ENCODE assay signal across 29 mouse cellular contexts in genomic region chr9:21794344-21794834, GRCm38 (mm10). TPM values are rescaled to one million over a fixed set of nuclear protein-coding genes. Genes with fewer than 3 reads are reported as not detected.
DNase-seq lines count a peak whose midpoint lies in the region; TF ChIP-seq lines count a peak whose summit lies in the region.
"Had no signal": no experiment of that assay in that cellular context is flagged by ENCODE, and none has a peak within 500 bp of the region (broad histone marks: within the 10 kb centered on the region; RNA-seq: fewer than 3 reads in every experiment).

No protein-coding gene starts in this region.

- peaks cover 7 to 11% of the 10 kb centered on the region in 2 experiments; a peak in 3 of 4 replicates for H3K4me1 ChIP-seq in ES-E14 (ENCODE audit: control insufficient read depth in 2 of 2, insufficient read depth in 2 of 2, low read length in 2 of 2, poor library complexity in 1 of 2)

- peak overlapping the region; percentile 54 to 55; a peak in 1 of 4 replicates for H3K4me3 ChIP-seq in ES-E14 (ENCODE audit: insufficient read depth in 1 of 2, low read depth in 1 of 2, low read length in 2 of 2, poor library complexity in 1 of 2, severe bottlenecking in 1 of 2)
- H3K4me3 ChIP-seq: embryonic facial prominence, embryonic 12.5 days; embryonic facial prominence, embryonic 15.5 days; heart, embryonic 12.5 days; heart, embryonic 15.5 days; hindbrain, embryonic 10.5 days; hindbrain, embryonic 13.5 days; intestine, embryonic 15.5 days had no signal

- H3K9ac ChIP-seq in ES-E14 (ENCODE audit: insufficient read depth, low read depth, low read length, poor library complexity, severe bottlenecking): no peak overlapping the region
- H3K9ac ChIP-seq: embryonic facial prominence, embryonic 12.5 days; embryonic facial prominence, embryonic 15.5 days; forebrain, postnatal 0 days; heart, embryonic 12.5 days; heart, embryonic 15.5 days; hindbrain, embryonic 13.5 days; intestine, embryonic 15.5 days had no signal

- no peak overlapping the region for H3K27ac ChIP-seq in ES-E14 (ENCODE audit: insufficient read depth, low read depth, low read length, poor library complexity, severe bottlenecking)
- H3K27ac ChIP-seq: embryonic facial prominence, embryonic 12.5 days; embryonic facial prominence, embryonic 15.5 days; heart, embryonic 15.5 days; hindbrain, embryonic 10.5 days; hindbrain, embryonic 13.5 days; intestine, embryonic 15.5 days had no signal

- intact Hi-C loops in left cerebral cortex, postnatal 14 days (cut with DNase I): no loop called here

- in situ Hi-C loops in ES-E14 (cut with MboI; ENCODE audit: low sequenced_read_pairs in 2 of 2, unreplicated experiment in 2 of 2): no loop called here

- H3K36me3 ChIP-seq in ES-E14 (ENCODE audit: control insufficient read depth, insufficient read depth, low read length, poor library complexity, severe bottlenecking): peaks cover 40% of the 10 kb centered on the region
- H3K36me3 ChIP-seq: hindbrain, embryonic 13.5 days had no signal

- DNase-seq in cerebellum, adult 9-10 months: peak; percentile 47
- no peak for DNase-seq in cerebellum, postnatal 4 days (ENCODE audit: low spot score in 2 of 2)
- DNase-seq in heart, adult 11 months: peak; percentile 92
- no peak for DNase-seq in heart, adult 9 months (ENCODE audit: low spot score in 2 of 2)
- DNase-seq in urinary bladder, adult 2 months (ENCODE audit: low spot score): peak; percentile 22
- DNase-seq in urinary bladder, postnatal 10 days (ENCODE audit: low spot score): no peak
- DNase-seq in ES-E14 (ENCODE audit: low read depth, low spot score): no peak
- no peak for DNase-seq in left cerebral cortex, postnatal 14 days (ENCODE audit: low spot score in 2 of 2)
- DNase-seq: adrenal gland, adult 8-10 months; adrenal gland, postnatal 25 days; forebrain, postnatal 0 days; gastrocnemius, postnatal 10 days; gastrocnemius, postnatal 36 days; heart, postnatal 10 days; heart, postnatal 36 days; kidney, adult 11 months had no signal

- no peaks in the 10 kb centered on the region for H3K9me3 ChIP-seq in ES-E14 (ENCODE audit: control insufficient read depth, insufficient read depth, low read depth, low read length)
- H3K9me3 ChIP-seq: embryonic facial prominence, embryonic 12.5 days; embryonic facial prominence, embryonic 15.5 days; heart, embryonic 12.5 days; heart, embryonic 15.5 days; hindbrain, embryonic 13.5 days; intestine, embryonic 15.5 days had no signal

TF ChIP-seq in ES-E14, 5 proteins besides CTCF, POLR2A, EP300 and RAD21:
- TF ChIP-seq ZNF384 (IDR thresholded peaks at IDR 0.05; ENCODE audit: low read depth, low read length): no peak
- TF ChIP-seq HCFC1 (IDR thresholded peaks at IDR 0.05; ENCODE audit: borderline replicate concordance, insufficient read depth, low read length): no peak
- TF ChIP-seq CHD2 (IDR thresholded peaks at IDR 0.05; ENCODE audit: low read depth, low read length): no peak
- no peak for TF ChIP-seq ZC3H11A (IDR thresholded peaks at IDR 0.05; ENCODE audit: borderline replicate concordance, low read depth, low read length)
- no peak for TF ChIP-seq MAFK (IDR thresholded peaks at IDR 0.05; ENCODE audit: insufficient read depth, low read depth, low read length)

RNA-seq across cellular contexts. Expression of gene Kank2, which starts 4.2 kb away (rescaled TPM):
- 44.6 and 77.0 TPM in 2 replicates for polyA plus RNA-seq in urinary bladder, adult 2 months (2012; rRNA removed)
- total RNA-seq in ES-E14 (2012; rRNA removed): 32.6 and 51.6 TPM in 2 replicates
- 1 to 10 TPM; 7.4 to 7.6 TPM for total RNA-seq in left cerebral cortex, postnatal 14 days (2021)
- polyA plus RNA-seq: CD4-positive, CD25-positive, alpha-beta regulatory T cell, adult 4 months had no signal

RNA-seq across cellular contexts. Expression of gene Spc24, which starts 34.3 kb away (rescaled TPM):
- polyA plus RNA-seq in urinary bladder, adult 2 months (2012; rRNA removed): 2.4 and 3.0 TPM in 2 replicates
- 127 and 169 TPM in 2 replicates for total RNA-seq in ES-E14 (2012; rRNA removed)
- total RNA-seq in left cerebral cortex, postnatal 14 days (2021): 1 to 10 TPM; 2.6 to 2.7 TPM

RNA-seq across cellular contexts. Expression of gene Angptl8, which starts 40.9 kb away (rescaled TPM):
- polyA plus RNA-seq in urinary bladder, adult 2 months (2012; rRNA removed): 1.2 and 2.0 TPM in 2 replicates
- 0.48 TPM in 1 of 2 replicates, not detected in the other for total RNA-seq in ES-E14 (2012; rRNA removed)
- not detected for total RNA-seq in left cerebral cortex, postnatal 14 days (2021)
- total RNA-seq: common myeloid progenitor, adult 5-6 weeks; forebrain, postnatal 0 days; gastrocnemius, postnatal 36 days; heart, postnatal 36 days; MEL had no signal
- polyA plus RNA-seq: brain, embryonic 14.5 days; CD4-positive, CD25-positive, alpha-beta regulatory T cell, adult 4 months; forebrain, embryonic 14.5 days; frontal cortex, adult 2 months had no signal

RNA-seq across cellular contexts. Expression of gene Dock6, which starts 58.0 kb away (rescaled TPM):
- polyA plus RNA-seq in urinary bladder, adult 2 months (2012; rRNA removed): 89.2 and 102 TPM in 2 replicates
- total RNA-seq in ES-E14 (2012; rRNA removed): 45.4 and 144 TPM in 2 replicates
- total RNA-seq in left cerebral cortex, postnatal 14 days (2021): 10 to 100 TPM; 18.5 to 22.6 TPM

Comparison
In these comparisons a context has a peak if more than half of its experiments do, and no peak if none do; other contexts are left out.
1. DNase-seq: peak in cerebellum, adult 9-10 months (single experiment), heart, adult 11 months (single experiment) and urinary bladder, adult 2 months (single experiment); none in cerebellum, postnatal 4 days (0 of 2), heart, adult 9 months (0 of 2), urinary bladder, postnatal 10 days (single experiment), ES-E14 (single experiment) and left cerebral cortex, postnatal 14 days (0 of 2).
2. RNA of gene Spc24, which starts 34.3 kb away (total RNA-seq): 127 to 169 TPM in ES-E14; 2.6 to 2.7 TPM in left cerebral cortex, postnatal 14 days; every median in the first group is over 10 times any median in the second.